Mouse (Mus musculus) myocyte (in vitro differentiated cells): ENCODE measurements around the gene Fgg. TPM values are rescaled to one million over a fixed set of nuclear protein-coding genes. Genes with fewer than 3 reads are reported as not detected.

ENCODE experiments used
- H3K27me3 ChIP-seq: one replicate; pipeline ENCODE4 v1.6.1; 2011; ENCODE audit not compliant: control insufficient read depth, insufficient read depth, insufficient read length
- H3K36me3 ChIP-seq: one replicate; pipeline ENCODE4 v1.6.1; 2011; ENCODE audit not compliant: control insufficient read depth, insufficient read depth
- H3K4me2 ChIP-seq: one replicate; pipeline ENCODE4 v1.6.1; 2011; ENCODE audit warnings: low read depth, control low read depth
- H3K4me3 ChIP-seq: one replicate; pipeline ENCODE4 v1.5.1; 2011; ENCODE audit warnings: mild to moderate bottlenecking, control low read depth, moderate library complexity
- H3K79me2 ChIP-seq: one replicate; pipeline ENCODE4 v1.6.1; 2011; ENCODE audit not compliant: control insufficient read depth, insufficient read depth
- H3ac ChIP-seq: one replicate; pipeline ENCODE4 v1.6.1; 2011; ENCODE audit not compliant: control insufficient read depth, insufficient read length
- CEBPB ChIP-seq: IDR thresholded peaks from 2 replicates; pipeline ENCODE4 v1.6.1; 2011; ENCODE audit warnings: mild to moderate bottlenecking, moderate library complexity; ENCODE audit not compliant: poor library complexity, insufficient read depth, severe bottlenecking
- E2F4 ChIP-seq: IDR thresholded peaks from one replicate; pipeline ENCODE4 v1.6.1; 2011; ENCODE audit warnings: mild to moderate bottlenecking, control low read depth, moderate library complexity; ENCODE audit not compliant: insufficient read depth
- MAX ChIP-seq: IDR thresholded peaks from one replicate; pipeline ENCODE4 v1.6.1; 2011; ENCODE audit warnings: low read depth, mild to moderate bottlenecking, control low read depth
- MYOD1 ChIP-seq, 3 experiments: IDR thresholded peaks; one replicate each; pipeline ENCODE4 v1.6.1; 2011; ENCODE audit warnings: control low read depth in 2 of 3, low read depth in 2 of 3, mild to moderate bottlenecking in 2 of 3, moderate library complexity in 1 of 3; ENCODE audit not compliant: insufficient read length in 2 of 3, control insufficient read depth in 1 of 3
- MYOG ChIP-seq, 3 experiments: IDR thresholded peaks; one replicate each; pipeline ENCODE4 v1.6.1; 2011; ENCODE audit warnings: control low read depth in 2 of 3, low read depth in 2 of 3, mild to moderate bottlenecking in 2 of 3; ENCODE audit not compliant: insufficient read length in 2 of 3, control insufficient read depth in 1 of 3, insufficient read depth in 1 of 3
- POLR2A ChIP-seq: IDR thresholded peaks from one replicate; pipeline ENCODE4 v1.6.1; 2011; ENCODE audit warnings: low read depth, mild to moderate bottlenecking, control low read depth, moderate library complexity; ENCODE audit not compliant: insufficient read length
- POLR2AphosphoS2 ChIP-seq: IDR thresholded peaks from one replicate; pipeline ENCODE4 v1.6.1; 2011; ENCODE audit warnings: low read depth, control low read depth; ENCODE audit not compliant: insufficient read length
- REST ChIP-seq: IDR thresholded peaks from one replicate; pipeline ENCODE4 v1.6.1; 2011; ENCODE audit warnings: mild to moderate bottlenecking, control low read depth, moderate library complexity; ENCODE audit not compliant: insufficient read depth, insufficient read length
- SRF ChIP-seq: IDR thresholded peaks from one replicate; pipeline ENCODE4 v1.6.1; 2011; ENCODE audit warnings: low read depth; ENCODE audit not compliant: control insufficient read depth, insufficient read length
- TCF12 ChIP-seq: IDR thresholded peaks from one replicate; pipeline ENCODE4 v1.6.1; 2011; ENCODE audit warnings: mild to moderate bottlenecking, control low read depth; ENCODE audit not compliant: poor library complexity, insufficient read depth, severe bottlenecking
- TCF3 ChIP-seq: IDR thresholded peaks from one replicate; pipeline ENCODE4 v1.6.1; 2011; ENCODE audit warnings: low read depth, control low read depth; ENCODE audit not compliant: insufficient read length
- USF1 ChIP-seq: IDR thresholded peaks from one replicate; pipeline ENCODE4 v1.6.1; 2011; ENCODE audit warnings: low read depth, mild to moderate bottlenecking, control low read depth, moderate library complexity
- polyA plus RNA-seq: library from polyadenylated mRNA; unstranded; fragments of >200 nt; fragmentation: generic; extraction: Trizol; gene quantifications from one replicate; pipeline ENCODE4 v1.2.1, GENCODE M21; 2012; ENCODE audit warnings: missing spikeins

Fgg gene
- polyA plus RNA-seq, 1 experiment, result not detected

GRCm38 (mm10) chr3:83042451-83042850 is 34.9 kb downstream of the Fgg start:
- Histone ChIP-seq H3K4me2 (no peak overlapping the region), H3K27me3 (peaks cover 29% of the 10 kb centered on the region), H3K79me2 (no peaks in the 10 kb centered on the region), H3ac (no peak overlapping the region), H3K4me3 (no peak overlapping the region), H3K36me3 (no peaks in the 10 kb centered on the region)
- TF ChIP-seq TCF12 (no peak), MAX (no peak), E2F4 (no peak), MYOG (IDR thresholded peaks at IDR 0.05; ENCODE audit: control insufficient read depth in 1 of 3, insufficient read depth in 1 of 3, insufficient read length in 2 of 3, low read depth in 2 of 3) (no peak), POLR2AphosphoS2 (no peak), MYOD1 (IDR thresholded peaks at IDR 0.05; ENCODE audit: control insufficient read depth in 1 of 3, insufficient read length in 2 of 3, low read depth in 2 of 3) (no peak), REST (no peak)

- TF ChIP-seq MYOD1 (IDR thresholded peaks at IDR 0.05; ENCODE audit: control insufficient read depth in 1 of 3, insufficient read length in 2 of 3, low read depth in 2 of 3), result no peak
- TF ChIP-seq POLR2AphosphoS2, result no peak
- no peak for TF ChIP-seq E2F4
- TF ChIP-seq SRF, result no peak
- TF ChIP-seq REST, result no peak
- TF ChIP-seq TCF12, result no peak
- TF ChIP-seq CEBPB, result no peak
- no peak for TF ChIP-seq TCF3
- no peak for TF ChIP-seq POLR2A
- TF ChIP-seq MAX, result no peak
- Histone ChIP-seq H3K79me2 (no peaks in the 10 kb centered on the region), H3ac (no peak overlapping the region), H3K4me3 (no peak overlapping the region), H3K27me3 (peaks cover 19% of the 10 kb centered on the region), H3K36me3 (no peaks in the 10 kb centered on the region), H3K4me2 (no peak overlapping the region)
These were observed 39.1 kb downstream of the Fgg start for GRCm38 (mm10) chr3:83046649-83047048.

- H3K27me3 ChIP-seq, result peaks cover 5% of the 10 kb centered on the region
- H3K4me3 ChIP-seq, result no peak within 1 kb of the TSS
- H3K4me2 ChIP-seq, result no peak within 1 kb of the TSS
- H3K79me2 ChIP-seq, result no peaks in the 10 kb centered on the region
- no peaks in the 10 kb centered on the region for H3K36me3 ChIP-seq
- no peak within 1 kb of the TSS for H3ac ChIP-seq
- TF ChIP-seq POLR2A (no peak), TCF12 (no peak), POLR2AphosphoS2 (no peak), CEBPB (no peak), E2F4 (no peak), MAX (no peak), SRF (no peak), MYOG (IDR thresholded peaks at IDR 0.05; ENCODE audit: control insufficient read depth in 1 of 3, insufficient read depth in 1 of 3, insufficient read length in 2 of 3, low read depth in 2 of 3) (no peak), USF1 (no peak), MYOD1 (IDR thresholded peaks at IDR 0.05; ENCODE audit: control insufficient read depth in 1 of 3, insufficient read length in 2 of 3, low read depth in 2 of 3) (no peak), TCF3 (no peak), REST (no peak)
These were observed 42.2 kb downstream of the Fgg start, which contains the start of gene Fgb for GRCm38 (mm10) chr3:83049680-83050079. Gene Fgb (minus strand): TSS chr3:83049863.

GRCm38 (mm10) chr3:83050661-83051060 is 43.1 kb downstream of the Fgg start:
- H3K79me2 ChIP-seq, result peaks cover 4% of the 10 kb centered on the region

GRCm38 (mm10) chr3:83052102-83052501 is 44.6 kb downstream of the Fgg start:
- TF ChIP-seq TCF3, result no peak
- no peak for TF ChIP-seq POLR2AphosphoS2
- TF ChIP-seq POLR2A, result no peak
- TF ChIP-seq USF1, result no peak
- no peak for TF ChIP-seq MYOD1 (IDR thresholded peaks at IDR 0.05; ENCODE audit: control insufficient read depth in 1 of 3, insufficient read length in 2 of 3, low read depth in 2 of 3)
- no peak for TF ChIP-seq CEBPB
- TF ChIP-seq TCF12, result no peak
- no peak for TF ChIP-seq SRF
- TF ChIP-seq E2F4, result no peak
- no peak for TF ChIP-seq MYOG (IDR thresholded peaks at IDR 0.05; ENCODE audit: control insufficient read depth in 1 of 3, insufficient read depth in 1 of 3, insufficient read length in 2 of 3, low read depth in 2 of 3)
- TF ChIP-seq MAX, result no peak
- no peak for TF ChIP-seq REST
- H3K27me3 ChIP-seq, result no peaks in the 10 kb centered on the region
- H3K4me3 ChIP-seq, result no peak overlapping the region
- H3K79me2 ChIP-seq, result peaks cover 18% of the 10 kb centered on the region
- H3K4me2 ChIP-seq, result no peak overlapping the region
- no peak overlapping the region for H3ac ChIP-seq
- no peaks in the 10 kb centered on the region for H3K36me3 ChIP-seq

More at GRCm38 (mm10) chr3:83050661-83051060, 43.1 kb downstream of the Fgg start:
- Histone ChIP-seq H3K4me2 (no peak overlapping the region), H3ac (no peak overlapping the region), H3K27me3 (peaks cover 5% of the 10 kb centered on the region), H3K36me3 (no peaks in the 10 kb centered on the region), H3K4me3 (no peak overlapping the region)
- TF ChIP-seq CEBPB (no peak), USF1 (no peak), MAX (no peak), POLR2AphosphoS2 (no peak), MYOD1 (IDR thresholded peaks at IDR 0.05; ENCODE audit: control insufficient read depth in 1 of 3, insufficient read length in 2 of 3, low read depth in 2 of 3) (no peak), MYOG (IDR thresholded peaks at IDR 0.05; ENCODE audit: control insufficient read depth in 1 of 3, insufficient read depth in 1 of 3, insufficient read length in 2 of 3, low read depth in 2 of 3) (no peak), SRF (no peak), TCF12 (no peak), REST (no peak), POLR2A (no peak)
